Mouse (Mus musculus) T-helper 17 cell (primary cell): ENCODE results near the gene AI413582.

ENCODE experiments used
- in situ Hi-C, 2 experiments: fragments of 300-600 bp; cut with MboI, MseI; formaldehyde crosslinking; loops; 1 replicate in 1 of 2; 2 replicates in 1 of 2; pipeline ENCODE4 v1.15.1; 2025; ENCODE audit warnings: high pct_unique_total_duplicates in 2 of 2

The AI413582 gene

DNA sequence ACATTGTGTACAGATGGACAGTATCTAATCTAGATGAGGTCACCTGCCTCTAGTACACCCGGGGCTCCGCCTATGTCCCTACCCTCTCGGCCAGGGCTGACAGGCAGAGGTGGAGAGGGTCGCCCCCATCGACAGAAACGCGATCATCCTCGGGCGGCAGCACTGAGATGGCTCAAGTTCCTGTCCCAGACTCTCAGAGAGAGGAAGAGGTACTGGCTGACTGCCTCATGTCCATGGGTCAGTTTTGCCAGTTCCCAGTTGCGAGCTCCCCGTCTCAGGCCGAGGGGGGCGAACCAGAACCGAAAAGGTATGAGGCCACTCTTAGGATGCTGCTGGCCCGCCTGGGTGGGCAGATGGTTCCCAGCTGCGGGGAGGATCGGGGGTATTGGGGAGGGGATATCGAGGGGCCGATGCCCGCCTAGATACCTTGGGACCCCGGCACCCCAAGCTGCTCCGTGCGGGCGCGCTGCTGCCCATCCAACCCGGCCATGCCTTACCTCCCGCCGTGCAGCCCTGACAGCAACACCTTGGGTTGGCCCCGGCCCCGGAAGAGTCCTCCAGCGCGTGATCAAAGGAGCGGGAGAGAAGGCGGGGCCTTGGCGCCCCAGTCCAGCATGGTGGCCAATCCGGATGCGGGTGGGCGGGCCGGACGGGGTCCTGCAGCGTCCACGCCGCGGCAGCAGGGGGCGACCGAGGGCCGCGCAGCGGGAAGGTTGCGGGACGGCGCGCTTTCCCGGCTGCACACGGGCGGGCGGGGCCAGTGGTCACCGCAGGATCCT is at the start of gene AI413582:
TSS of gene AI413582 (minus strand) at position 594 of the 779 bp plus-strand sequence.
- in situ Hi-C loops: loop anchor here (5.0 to 10.0 kb wide), 3 partner anchors 67 to 1239 kb away; partner anchors contain the start of gene Brpf3 (in 1 of the 2)

DNA sequence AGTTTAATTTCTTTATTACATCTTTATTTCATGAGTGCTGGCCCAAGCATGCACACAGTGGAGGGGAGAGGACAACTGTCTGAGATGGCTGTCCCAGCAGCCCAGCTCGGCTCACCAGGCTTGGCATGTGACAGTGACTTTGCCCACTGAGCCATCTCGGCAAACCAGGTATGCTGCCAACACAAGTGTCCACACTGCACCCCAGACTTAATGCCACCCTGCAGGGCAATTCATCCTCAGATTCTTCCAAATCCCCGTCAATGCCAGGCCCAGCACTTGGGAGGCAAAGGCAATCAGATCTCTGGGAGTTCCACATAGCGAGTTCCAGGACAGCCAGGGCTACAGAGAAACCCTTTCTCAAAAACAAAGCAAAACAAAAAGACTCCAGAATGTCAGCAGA is 47.5 kb upstream of the AI413582 start:
- in situ Hi-C loops: no loop called here

DNA sequence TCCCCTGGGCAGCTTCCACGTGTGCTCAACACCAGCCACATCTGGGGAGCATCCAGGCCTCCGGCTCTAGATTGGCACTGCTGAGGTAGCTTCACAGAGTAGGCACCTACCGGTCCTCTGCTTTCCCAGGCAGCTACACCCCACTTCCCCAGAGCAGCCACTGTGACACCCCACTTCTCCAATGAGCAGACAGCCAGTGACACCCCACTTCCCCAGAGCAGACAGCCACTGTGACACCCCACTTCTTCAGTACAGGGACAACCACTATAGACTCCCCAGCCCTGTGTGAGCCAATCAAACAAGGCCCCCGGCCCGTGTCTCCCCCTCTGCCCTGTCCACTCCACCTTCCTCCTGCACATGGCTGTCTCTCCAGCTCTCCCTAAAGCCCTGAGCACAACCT is 46.4 kb upstream of the AI413582 start:
- in situ Hi-C loops: no loop called here

DNA sequence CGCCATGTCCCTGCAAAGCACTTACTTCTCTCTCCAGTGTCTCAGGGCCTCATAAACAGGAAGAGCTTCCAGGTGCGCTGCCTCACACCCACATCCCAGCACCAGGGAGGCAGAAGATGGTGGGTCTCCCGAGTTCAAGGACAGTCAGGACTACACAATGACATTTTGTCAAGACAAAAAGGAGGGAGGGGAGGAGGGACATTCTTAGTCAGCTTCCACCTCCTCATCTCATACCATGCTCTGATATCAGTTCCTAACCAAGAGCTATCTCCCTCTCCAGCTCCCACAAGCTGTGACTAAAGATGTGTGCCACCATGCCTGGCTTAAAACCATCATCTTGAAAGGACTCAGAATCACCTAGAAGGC is 45.9 kb upstream of the AI413582 start:
- in situ Hi-C loops: no loop called here

DNA sequence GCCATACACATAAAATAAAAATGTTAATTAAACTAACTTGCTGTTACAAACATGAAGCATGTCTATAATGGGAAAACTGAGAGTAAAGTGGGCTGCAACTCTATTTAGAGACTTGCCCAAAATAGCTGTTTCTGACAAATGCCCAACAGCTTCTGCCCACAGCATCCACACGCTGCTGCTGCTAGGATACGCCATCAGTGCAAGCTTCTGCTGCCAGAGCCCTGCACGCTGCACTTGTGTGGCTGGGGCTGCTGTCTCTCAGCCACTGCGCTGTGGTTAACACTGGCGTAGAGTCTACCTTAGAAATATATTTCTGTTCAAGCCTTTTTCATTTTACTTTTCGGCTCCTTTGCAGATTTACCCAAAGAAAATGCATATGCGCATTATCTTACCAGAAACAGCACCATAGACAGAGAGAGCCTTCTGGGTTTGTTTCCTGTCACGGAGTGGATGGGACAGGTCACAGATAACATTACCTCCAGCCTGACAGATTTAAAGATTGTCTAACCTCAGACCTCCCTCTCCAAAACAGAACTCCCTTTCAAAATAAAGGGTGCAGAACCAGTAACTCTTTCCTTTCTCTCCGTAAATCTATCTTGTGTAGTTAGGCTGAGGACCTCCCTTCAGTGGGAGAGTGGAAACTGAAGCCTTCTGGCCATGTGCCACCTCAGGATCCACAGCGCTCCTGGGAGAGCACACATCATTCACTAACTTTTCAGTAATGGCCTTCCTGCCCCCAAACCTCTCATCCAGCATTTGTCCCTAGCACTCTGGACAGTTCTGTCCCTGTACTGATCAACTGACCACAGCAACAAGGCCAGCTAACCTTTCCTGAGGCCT is 45.3 kb upstream of the AI413582 start:
- in situ Hi-C loops: no loop called here

DNA sequence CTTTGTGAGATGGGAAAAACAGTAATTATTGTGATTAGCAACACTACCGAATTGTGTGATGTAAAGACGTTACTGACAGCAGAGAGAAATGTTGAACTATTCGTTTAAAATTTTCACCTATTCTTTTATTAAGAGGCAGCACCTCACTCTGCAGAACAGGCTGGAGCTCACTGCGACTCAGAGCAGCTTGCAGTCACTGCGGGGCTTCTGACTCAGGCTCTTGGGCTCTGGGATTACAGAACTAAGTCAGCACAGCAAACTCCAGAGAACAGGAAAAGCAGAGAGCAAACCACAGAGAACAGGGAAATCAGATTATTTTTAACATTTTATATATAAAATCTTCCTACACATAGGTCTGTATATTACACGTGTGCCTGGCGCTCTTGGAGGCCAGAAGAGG is 44.0 kb upstream of the AI413582 start:
- in situ Hi-C loops: no loop called here

DNA sequence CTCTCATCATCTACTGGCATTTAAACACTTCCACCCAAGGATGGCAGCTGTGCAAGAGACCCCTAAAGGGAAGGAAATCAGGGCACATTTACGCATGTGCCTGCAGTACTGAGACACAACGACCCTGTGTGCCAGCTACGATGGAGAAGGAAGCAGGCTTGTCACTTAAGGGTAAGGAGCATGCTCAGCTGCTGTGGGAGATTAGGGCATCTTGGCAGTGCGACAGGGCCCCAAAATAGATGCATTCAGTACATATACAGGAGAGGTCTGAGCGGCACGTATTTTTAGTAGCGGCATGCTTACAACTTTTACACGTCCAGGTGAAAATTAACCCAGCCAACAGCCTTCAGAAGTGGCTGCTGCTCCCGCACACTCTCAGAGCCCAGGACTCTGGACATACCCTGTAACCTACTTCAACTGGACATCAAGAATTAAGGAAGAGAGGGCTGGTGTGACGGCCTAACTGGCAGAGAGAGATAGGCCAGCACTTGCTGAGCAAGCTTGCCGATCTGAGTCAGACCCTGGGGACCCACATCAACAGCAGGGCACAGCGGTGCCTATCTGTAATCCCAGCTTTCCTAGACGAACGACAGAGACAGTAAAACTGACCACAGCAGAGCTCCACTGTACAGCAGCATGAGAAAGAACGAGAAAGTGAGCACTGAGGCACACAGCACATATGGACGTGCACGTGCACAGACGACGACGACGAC is 38.1 kb upstream of the AI413582 start:
- in situ Hi-C loops: no loop called here

DNA sequence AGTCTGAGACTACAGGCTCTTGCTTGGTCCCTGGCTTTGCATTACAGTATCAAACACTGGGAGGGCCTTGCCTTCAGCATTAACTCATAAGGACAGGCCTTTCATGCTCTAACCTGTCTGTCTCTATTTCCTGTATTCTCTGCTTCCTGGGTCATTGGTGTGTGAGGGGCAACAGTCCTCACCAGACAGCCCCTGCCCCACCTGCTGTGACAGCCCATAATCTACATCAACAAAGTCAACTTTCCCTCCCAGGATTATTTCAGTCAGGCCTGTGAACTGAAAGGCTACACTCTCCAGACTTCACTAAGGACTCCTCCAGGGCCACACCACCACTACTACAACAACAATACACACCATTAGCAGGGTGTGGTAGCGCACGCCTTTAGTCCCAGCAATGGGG is 37.5 kb upstream of the AI413582 start:
- in situ Hi-C loops: no loop called here

DNA sequence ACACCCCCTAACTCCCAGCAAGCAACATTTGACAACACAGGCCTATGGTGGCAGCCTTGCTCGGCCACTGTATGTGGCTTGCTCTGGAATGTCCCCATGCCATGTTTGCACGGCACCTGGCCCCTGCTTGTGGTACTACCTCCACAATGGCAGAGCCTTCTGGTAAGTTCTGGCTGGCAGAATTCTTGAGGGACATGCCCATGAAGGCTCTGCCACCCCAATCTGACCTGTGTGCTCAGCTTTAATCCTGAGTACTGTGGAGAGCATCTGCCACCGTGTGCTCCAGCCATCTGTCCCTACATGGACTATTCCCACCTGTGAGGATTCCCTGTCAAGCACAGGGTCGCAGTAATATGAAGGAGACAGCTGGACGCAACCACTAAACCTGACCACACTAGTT is 35.3 kb upstream of the AI413582 start:
- in situ Hi-C loops: no loop called here

DNA sequence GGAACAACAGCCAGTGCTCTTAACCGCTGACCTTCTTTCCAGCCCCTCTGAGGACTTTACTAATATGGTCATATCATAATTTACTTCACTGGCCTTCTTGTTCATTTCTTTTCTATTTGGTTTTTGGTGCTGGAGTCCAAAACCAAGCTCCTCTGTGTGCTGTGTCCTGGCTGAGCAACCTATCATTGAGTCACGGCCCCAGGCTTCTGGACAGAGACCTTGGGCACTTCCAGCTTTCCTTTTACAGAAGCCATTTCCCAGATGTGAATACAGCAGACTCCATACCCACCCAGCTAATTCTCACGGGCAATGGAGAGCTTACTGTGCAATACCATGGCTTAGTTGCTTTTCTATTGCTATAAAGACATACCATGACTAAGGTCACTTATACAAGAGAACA is 34.7 kb upstream of the AI413582 start:
- in situ Hi-C loops: no loop called here

DNA sequence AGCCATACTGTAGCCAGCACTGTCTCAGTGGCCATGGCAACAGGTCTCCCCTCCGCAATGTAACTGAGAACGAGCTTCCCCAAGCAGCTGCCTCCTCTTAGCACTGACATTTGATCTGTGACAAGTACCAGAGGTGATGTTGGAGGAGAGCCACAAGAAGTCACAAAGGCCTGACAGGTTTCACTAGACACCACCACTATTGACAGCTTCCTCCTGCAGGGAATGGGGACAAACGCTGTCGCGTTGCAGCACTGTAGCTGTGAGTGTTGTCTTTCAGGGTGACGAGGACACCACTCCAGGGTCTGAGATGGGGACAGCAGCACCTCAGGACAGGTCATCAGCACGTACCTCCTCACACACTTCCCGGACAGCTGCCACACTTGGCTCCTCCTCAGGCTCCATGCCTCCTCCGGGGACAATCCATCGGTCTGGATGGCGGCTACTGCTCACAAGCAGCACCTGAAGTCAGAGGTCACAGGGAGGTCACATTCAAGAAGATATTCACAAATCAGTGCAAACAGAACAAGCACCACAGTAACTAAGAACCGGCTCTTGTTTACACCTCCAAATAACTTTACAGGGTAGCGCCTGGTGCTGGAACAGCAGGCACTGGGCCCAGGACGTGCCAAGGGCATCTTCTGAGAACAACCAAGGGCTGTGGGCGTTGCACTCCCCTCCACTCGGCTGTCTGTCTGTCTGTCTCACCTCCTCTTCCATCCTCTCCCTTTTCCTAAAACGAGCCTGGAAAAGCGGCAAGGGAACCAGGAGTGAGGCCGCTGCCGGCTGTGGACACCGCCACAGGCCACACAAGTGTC is 31.0 kb upstream of the AI413582 start:
- in situ Hi-C loops: loop anchor here in 1 of 2 experiments (10.0 kb wide), 1 partner anchor 62 kb away; no protein-coding TSS in a partner anchor

DNA sequence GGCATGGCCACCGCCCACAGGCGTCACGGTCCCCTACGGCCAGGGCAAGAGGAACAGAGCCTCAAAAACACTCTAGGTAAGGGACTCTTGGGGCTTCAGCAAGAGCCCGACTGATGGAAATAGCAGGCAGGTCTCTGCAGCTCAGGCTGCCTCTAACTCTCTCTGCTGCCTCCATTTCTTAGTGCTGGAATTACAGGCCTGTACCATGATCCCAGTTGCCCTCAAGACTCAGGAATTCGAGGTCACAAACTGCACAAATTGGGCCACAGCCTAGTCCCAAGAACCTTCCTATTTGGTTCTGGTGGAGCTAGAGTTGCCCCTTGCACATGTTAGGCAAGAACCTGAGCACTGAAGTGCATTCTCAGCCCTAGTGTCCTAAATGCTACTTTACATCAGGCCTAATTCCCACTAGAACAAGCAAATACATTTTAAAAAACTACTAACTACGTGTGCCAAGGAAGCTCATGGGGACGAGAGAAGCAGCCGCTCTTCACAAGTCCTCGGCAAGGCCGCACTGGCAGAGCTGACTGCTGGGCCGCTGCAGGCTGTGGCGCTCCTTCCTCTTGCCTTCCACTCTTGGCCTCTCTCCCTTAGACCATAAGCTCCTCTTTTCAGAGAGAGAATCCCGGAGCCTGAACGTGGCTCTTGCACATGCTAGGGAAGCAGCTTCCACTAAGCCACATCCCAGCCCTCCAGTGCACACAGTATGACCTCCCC is 30.3 kb upstream of the AI413582 start:
- in situ Hi-C loops: loop anchor here in 1 of 2 experiments (10.0 kb wide), 1 partner anchor 61 kb away; no protein-coding TSS in a partner anchor

DNA sequence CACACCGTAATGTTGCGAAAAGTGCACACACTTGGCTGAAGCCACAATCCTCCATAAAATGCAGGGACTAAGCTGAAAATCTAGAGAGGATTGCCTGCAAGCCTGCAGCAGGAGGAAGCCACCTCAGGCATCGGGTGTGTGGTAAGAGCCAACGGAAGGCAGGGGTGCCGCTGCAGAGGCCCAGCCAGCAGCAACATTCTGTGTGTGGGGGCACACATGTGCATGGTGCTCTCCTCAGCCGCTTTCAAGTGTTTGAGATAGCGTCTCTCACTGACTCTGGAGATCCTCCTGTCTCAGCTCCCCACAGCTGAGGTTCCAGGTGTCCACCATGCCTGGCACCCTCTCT is 27.0 kb upstream of the AI413582 start:
- in situ Hi-C loops: loop anchor here in 1 of 2 experiments (10.0 kb wide), 1 partner anchor 58 kb away; no protein-coding TSS in a partner anchor

DNA sequence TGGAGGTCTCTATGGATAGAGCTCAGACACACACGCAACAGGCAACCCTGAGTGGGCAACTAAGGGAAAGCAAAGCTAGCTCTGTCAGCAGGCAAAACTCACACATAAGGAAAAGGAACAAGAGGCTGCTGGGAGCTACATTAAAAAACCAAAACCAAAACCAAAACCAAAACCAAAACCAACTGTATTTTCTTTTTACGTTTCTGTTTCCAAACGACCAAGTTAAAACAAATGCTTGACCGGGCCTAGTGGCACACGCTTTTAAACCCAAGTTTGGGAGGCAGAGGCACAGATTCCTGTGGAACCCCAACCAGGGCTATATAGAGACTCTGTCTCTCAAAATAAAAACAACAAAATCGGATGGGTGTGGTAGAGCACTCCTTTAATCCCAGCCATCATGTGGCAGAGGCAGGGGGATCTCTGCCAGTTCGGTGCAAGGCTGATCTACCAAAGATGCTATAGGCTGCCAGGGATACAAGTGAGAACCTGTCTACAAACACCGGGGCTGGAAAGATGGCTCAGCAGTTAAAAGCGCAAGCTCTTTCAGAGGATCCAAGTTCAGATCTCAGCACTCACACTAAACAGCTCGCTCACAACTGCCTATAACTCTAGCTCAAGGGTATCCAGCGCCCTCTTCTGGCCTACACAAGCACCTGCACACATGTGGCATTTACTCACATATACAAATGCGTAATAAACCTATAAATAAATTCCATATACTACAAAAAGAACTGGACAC is 26.4 kb upstream of the AI413582 start:
- in situ Hi-C loops: loop anchor here in 1 of 2 experiments (10.0 kb wide), 1 partner anchor 57 kb away; no protein-coding TSS in a partner anchor

DNA sequence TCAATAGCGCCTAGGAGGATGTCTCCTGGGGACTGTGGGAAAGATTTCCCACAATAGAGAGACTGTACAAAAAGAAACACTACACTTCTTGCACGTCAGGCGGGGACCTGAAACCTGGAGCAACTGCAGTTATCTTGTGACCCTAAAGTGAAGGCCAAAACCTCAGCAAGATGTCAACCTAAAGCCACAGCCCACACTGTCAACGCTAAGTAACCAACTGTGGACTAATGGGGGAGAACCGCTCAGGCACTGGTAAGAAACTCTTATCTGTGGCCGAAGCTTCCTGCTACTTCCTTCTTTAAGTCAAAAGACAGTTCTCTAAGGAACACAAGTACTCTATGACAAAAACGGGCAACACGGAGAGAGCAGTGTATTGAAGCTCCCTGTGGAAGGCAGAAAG is 22.7 kb upstream of the AI413582 start:
- in situ Hi-C loops: no loop called here

DNA sequence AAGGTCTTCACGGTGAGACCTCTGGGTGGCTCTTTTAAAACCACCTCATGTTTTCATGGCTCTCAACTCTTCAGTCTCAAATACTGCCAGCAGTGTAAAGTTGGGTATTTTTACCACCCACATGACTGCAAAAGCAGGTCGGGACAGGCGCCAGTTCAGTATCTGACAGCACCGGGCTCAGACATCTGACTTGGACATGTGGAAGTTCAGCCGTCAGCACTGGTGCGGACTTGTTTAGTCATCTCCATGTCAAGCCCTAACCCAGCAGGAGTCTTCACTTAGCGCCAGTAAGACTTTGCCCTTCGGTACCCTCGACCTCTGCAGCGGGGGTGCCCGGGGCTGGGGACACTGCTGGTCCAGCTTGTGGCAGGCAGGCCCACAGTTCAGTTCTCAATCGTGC is 21.7 kb upstream of the AI413582 start:
- in situ Hi-C loops: no loop called here

DNA sequence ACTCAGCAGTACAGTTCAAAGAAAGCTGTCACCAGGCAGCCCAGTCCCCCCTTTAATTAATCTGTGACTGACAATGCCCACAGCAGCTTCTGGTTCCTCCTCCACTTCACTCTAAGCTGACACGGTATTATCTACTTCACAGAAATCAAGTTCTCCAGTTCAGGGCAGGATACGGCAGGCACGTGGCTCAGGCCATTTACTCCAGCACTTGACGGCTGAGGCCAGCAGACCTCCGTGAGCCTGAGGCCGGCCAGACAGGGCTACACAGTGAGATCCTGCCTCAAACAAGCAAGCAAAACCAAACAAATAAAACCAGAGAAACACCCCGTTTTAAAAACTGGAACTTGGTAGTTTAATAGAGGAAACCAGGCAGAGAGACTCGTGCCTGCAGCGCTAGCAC is 21.1 kb upstream of the AI413582 start:
- in situ Hi-C loops: no loop called here

DNA sequence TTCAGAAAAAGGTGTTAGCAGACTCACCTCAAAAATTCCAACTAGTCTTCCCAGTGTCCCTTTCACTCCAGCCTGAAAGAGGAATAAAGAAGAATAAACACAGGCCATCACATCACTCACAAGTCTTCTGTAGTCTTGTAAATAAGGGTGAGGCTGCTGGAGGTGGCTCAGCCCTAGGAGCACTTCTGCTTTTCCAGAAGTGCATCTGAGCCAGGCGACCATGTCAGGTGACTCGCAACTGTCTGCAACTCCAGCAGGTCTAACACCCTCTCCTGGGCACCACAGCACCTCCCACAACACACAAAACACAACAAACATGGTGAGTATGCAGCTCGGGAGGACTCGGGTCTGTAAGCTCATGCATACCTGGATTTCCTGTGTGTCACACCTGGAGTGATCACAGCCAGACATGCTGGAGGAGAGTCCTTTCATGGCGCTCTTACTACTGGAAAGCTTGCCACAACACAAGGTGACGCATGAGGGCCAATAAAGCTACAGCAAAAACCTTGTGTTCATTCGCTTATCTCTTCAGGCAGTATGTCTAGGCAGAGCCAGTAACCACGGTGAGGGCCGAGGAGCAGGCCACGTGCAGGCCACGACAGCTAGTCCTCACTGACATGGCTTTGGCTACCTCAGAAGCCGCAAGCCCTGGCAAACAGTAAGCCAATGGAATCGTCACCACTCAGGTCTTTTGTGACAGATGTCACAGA is 17.8 kb upstream of the AI413582 start:
- in situ Hi-C loops: no loop called here
